Mouse (Mus musculus) heart, embryonic 10.5 days (tissue): ENCODE measurements around the gene Gm20855. TPM values are rescaled to one million over a fixed set of nuclear protein-coding genes. Genes with fewer than 3 reads are reported as not detected.
"Not testable (repeated sequence)": the region's sequence is repeated elsewhere in the genome, so short reads cannot be mapped to it uniquely, and the experiment has no call there.

ENCODE experiments used
- DNase-seq: peaks from one replicate; pipeline ENCODE4 v3.0.0-alpha.2; 2017; ENCODE audit warnings: low spot score
- H3K27ac ChIP-seq: fragments of 300-500 bp; sonication (generic); 2 replicates; pipeline ENCODE4 v1.5.1; 2016; ENCODE audit warnings: mild to moderate bottlenecking
- H3K27me3 ChIP-seq: fragments of 300-500 bp; sonication (generic); 2 replicates; pipeline ENCODE4 v1.6.1; 2016; ENCODE audit warnings: mild to moderate bottlenecking; ENCODE audit not compliant: poor library complexity, insufficient read depth, severe bottlenecking
- H3K36me3 ChIP-seq: fragments of 300-500 bp; sonication (generic); 2 replicates; pipeline ENCODE4 v1.6.1; 2016; ENCODE audit warnings: mild to moderate bottlenecking, moderate library complexity
- H3K4me1 ChIP-seq: fragments of 300-500 bp; sonication (generic); 2 replicates; pipeline ENCODE4 v1.6.1; 2016; ENCODE audit warnings: mild to moderate bottlenecking
- H3K4me3 ChIP-seq: fragments of 300-500 bp; sonication (generic); 2 replicates; pipeline ENCODE4 v1.5.1; 2016; ENCODE audit warnings: mild to moderate bottlenecking, moderate library complexity
- H3K9me3 ChIP-seq: fragments of 300-500 bp; sonication (generic); 2 replicates; pipeline ENCODE4 v1.6.1; 2016; ENCODE audit warnings: mild to moderate bottlenecking, moderate library complexity
- WGBS: fragments of 180-500 bp; shearing (Covaris S2); methylation state at CpG from one replicate; pipeline ENCODE4 v1.1.7; 2016; 5-methylcytosine and 5-hydroxymethylcytosine counted together
- polyA plus RNA-seq: library from polyadenylated mRNA; unstranded; fragments of >200 nt; fragmentation: Nextera tagmentation; extraction: Ambion mirVana; gene quantifications from 2 replicates; pipeline ENCODE4 v1.2.1, GENCODE M21; 2016

Gene Gm20855
- not detected in 2 replicates for polyA plus RNA-seq

GRCm38 (mm10) chrY:35131733-35132132 lies at the start of gene Gm20855:
Gm20855 (minus strand) TSS chrY:35131833.
- WGBS: no CpG with 5 or more reads among the region's 6 CpGs
- not testable (repeated sequence) for H3K9me3 ChIP-seq, H3K4me1 ChIP-seq, H3K27ac ChIP-seq, H3K27me3 ChIP-seq, H3K36me3 ChIP-seq, DNase-seq, H3K4me3 ChIP-seq
